Mouse (Mus musculus): Measurements from ENCODE around the gene Grin2a. TPM values are rescaled to one million over a fixed set of nuclear protein-coding genes. Genes with fewer than 3 reads are reported as not detected.

Gene Grin2a
- polyA plus RNA-seq, 1 experiment from 2014 or later, result 0.30 TPM

DNA sequence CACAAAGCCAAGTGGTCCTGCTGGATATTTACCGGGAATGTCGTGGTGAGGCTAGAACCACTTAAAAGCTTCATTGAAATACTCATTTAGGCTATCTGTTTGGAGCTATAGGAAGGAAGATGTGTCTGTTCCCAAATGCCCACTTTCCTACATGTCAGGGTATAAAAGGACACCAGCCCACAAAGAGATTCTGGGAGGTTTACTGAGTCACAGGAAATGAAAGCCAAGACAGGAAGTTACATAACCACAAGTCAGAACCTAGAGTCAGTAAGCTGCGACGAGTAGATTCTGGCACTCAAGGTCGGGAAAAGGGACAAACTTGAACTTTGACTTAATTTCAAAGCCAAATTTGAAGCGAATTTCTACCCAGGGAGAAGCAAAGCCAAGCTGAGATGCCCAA, 30.9 kb downstream of the Grin2a start:
- H3K36me3 ChIP-seq, result no peaks in the 10 kb centered on the region
- no peak overlapping the region for H3K27ac ChIP-seq
- no peak overlapping the region for H3K4me2 ChIP-seq
- H3K9ac ChIP-seq (replicated peaks), result no peak overlapping the region
- H3K4me1 ChIP-seq (replicated peaks), result no peaks in the 10 kb centered on the region
- no peaks in the 10 kb centered on the region for H3K9me3 ChIP-seq
- ATAC-seq (ENCODE audit: insufficient number of reproducible peaks, insufficient read depth, low FRiP score, low TSS enrichment, low read depth), result no peak
- no peak overlapping the region for H3K4me3 ChIP-seq (replicated peaks)
- WGBS, result 81% methylated on average over 6 of the region's 6 CpGs
- H3K27me3 ChIP-seq, result no peaks in the 10 kb centered on the region

DNA sequence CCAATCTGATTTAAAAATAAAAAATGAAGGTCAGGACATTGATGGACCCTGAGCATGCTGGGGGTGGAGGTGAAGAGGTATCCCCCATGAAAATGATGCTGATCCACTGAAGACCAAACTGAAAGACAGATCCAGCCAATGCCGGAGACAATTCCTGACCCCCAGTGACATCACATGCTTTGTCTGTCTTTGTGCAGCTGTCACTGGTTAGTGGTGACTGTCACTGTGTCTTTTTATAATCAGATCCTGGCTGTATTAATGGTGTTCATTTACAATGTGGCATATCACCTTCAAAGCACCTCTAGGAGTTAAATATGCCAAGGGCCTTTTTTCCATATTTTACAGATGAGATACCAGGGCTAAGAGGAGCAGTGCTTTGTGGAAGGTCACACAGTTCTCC, 32.9 kb downstream of the Grin2a start:
- Histone ChIP-seq H3K4me2 (no peak overlapping the region), H3K4me3 (replicated peaks) (no peak overlapping the region), H3K36me3 (no peaks in the 10 kb centered on the region), H3K27ac (no peak overlapping the region), H3K9ac (replicated peaks) (no peak overlapping the region), H3K27me3 (no peaks in the 10 kb centered on the region), H3K4me1 (replicated peaks) (no peaks in the 10 kb centered on the region), H3K9me3 (no peaks in the 10 kb centered on the region)
- ATAC-seq (ENCODE audit: insufficient number of reproducible peaks, insufficient read depth, low FRiP score, low TSS enrichment, low read depth), result no peak
- WGBS, result 87% methylated on average over 1 of the region's 1 CpGs

DNA sequence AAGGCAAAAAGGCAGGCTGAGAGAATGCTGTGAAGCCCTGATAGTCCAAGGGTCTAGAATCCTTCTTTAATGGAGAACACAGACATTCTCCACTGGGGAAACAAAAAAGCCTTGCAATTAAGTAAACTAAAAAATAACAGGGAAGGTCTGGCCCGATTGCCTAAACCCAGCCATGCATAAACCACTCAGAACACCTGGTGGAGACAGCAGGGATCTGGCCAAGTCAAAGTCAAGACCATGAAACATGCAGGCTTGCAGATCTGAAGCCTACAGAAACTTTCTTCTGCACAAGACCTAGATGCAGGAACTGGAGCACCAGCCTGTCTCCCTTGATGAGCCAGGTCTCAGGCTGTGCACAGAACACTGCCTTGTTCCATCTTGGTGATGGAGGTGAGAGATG, 36.0 kb downstream of the Grin2a start:
- Histone ChIP-seq H3K4me3 (replicated peaks) (no peak overlapping the region), H3K36me3 (no peaks in the 10 kb centered on the region), H3K27me3 (no peaks in the 10 kb centered on the region), H3K9ac (replicated peaks) (no peak overlapping the region), H3K4me1 (replicated peaks) (no peaks in the 10 kb centered on the region), H3K9me3 (no peaks in the 10 kb centered on the region), H3K27ac (no peak overlapping the region), H3K4me2 (no peak overlapping the region)
- WGBS, result 55% methylated on average over 1 of the region's 1 CpGs
- no peak for ATAC-seq (ENCODE audit: insufficient number of reproducible peaks, insufficient read depth, low FRiP score, low TSS enrichment, low read depth)

DNA sequence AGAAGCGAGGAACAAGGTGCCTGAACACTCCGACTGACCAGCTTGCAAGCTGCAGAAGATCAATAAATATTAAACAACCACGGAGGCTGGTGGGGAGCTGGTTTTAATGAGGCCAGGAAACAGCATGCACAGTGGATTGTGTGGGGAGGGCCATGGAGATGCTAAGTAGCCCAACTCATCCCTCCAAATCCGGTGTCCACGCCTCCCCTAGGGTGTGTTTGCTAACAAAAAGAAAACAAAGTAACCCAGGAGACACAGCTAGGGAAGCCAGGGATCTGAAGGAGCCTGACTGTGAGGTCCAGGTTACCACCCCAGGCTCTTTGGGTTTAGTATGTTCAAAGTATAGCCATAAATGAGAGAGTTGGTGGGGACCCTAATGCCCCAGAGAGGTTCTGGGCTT, 41.1 kb downstream of the Grin2a start:
- Histone ChIP-seq H3K4me2 (no peak overlapping the region), H3K4me3 (replicated peaks) (no peak overlapping the region), H3K36me3 (no peaks in the 10 kb centered on the region), H3K4me1 (replicated peaks) (no peaks in the 10 kb centered on the region), H3K9me3 (no peaks in the 10 kb centered on the region), H3K9ac (replicated peaks) (no peak overlapping the region), H3K27ac (no peak overlapping the region), H3K27me3 (no peaks in the 10 kb centered on the region)
- 36% methylated on average over 5 of the region's 5 CpGs for WGBS
- no peak for ATAC-seq (ENCODE audit: insufficient number of reproducible peaks, insufficient read depth, low FRiP score, low TSS enrichment, low read depth)

DNA sequence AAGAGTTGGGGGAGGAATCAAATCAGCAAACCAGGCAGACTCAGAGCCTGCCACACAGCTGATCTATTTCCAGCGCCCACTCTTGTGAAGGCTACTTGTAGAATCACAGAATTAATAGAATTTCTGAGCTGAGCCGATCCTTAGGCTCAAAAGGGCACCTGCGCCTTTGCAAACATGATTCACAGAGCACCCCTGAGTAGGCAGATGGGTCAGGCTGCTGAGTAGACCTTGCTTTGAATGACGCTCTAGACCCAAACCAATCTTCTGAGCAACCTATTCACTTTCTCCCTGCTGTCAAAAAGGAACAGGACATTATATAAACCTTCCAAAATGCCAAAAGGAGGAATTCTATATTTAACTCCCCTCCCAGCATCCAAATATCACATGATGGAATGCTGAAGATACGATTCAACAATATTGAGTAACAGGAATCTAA, 41.9 kb downstream of the Grin2a start:
- H3K36me3 ChIP-seq, result no peaks in the 10 kb centered on the region
- H3K27ac ChIP-seq, result no peak overlapping the region
- no peak overlapping the region for H3K9ac ChIP-seq (replicated peaks)
- no peaks in the 10 kb centered on the region for H3K9me3 ChIP-seq
- no peak overlapping the region for H3K4me3 ChIP-seq (replicated peaks)
- WGBS, result 92% methylated on average over 5 of the region's 5 CpGs
- no peak for ATAC-seq (ENCODE audit: insufficient number of reproducible peaks, insufficient read depth, low FRiP score, low TSS enrichment, low read depth)
- no peaks in the 10 kb centered on the region for H3K27me3 ChIP-seq
- no peaks in the 10 kb centered on the region for H3K4me1 ChIP-seq (replicated peaks)
- H3K4me2 ChIP-seq, result no peak overlapping the region

DNA sequence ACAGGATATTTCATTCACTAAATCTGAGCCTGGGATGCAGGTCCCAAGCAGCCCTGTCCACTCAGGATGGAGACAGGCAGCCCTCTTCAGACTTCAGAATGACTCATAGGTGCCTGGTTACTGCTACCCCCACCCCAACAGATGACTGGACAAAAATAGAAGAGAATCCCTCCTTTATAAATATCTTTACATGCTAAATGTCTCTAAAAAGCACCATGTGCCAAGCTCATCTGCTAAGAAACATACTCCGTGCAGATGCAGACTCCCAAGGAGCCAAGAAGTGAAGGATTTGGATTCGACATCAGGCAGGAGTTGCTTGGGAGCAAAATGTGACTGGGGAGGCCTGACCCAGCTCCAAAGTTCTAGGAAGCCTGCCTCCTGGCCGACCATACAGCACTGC, 46.1 kb downstream of the Grin2a start:
- Histone ChIP-seq H3K4me2 (no peak overlapping the region), H3K4me1 (replicated peaks) (no peaks in the 10 kb centered on the region), H3K9me3 (no peaks in the 10 kb centered on the region), H3K27me3 (no peaks in the 10 kb centered on the region), H3K27ac (no peak overlapping the region), H3K36me3 (no peaks in the 10 kb centered on the region), H3K4me3 (replicated peaks) (no peak overlapping the region), H3K9ac (replicated peaks) (no peak overlapping the region)
- ATAC-seq (ENCODE audit: insufficient number of reproducible peaks, insufficient read depth, low FRiP score, low TSS enrichment, low read depth), result no peak
- 79% methylated on average over 3 of the region's 3 CpGs for WGBS

DNA sequence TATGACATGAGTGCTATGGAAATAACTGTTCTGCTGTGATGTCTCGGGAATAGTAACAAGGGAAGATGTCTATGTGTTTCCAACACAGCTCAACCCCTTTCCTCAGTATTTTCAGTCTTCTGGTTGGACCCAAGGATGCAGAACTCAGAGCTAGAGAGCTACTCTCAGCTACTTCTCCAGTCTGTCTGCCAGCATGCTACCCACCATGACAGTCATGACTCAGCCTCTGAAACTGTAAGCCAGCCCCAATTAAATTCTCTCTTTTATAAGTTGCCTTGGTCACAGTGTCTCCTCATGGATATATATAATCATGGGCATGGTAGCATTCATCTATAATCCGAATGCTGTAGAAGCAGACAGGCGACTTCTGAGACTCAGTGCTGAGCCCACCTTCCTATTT, 47.9 kb downstream of the Grin2a start:
- no peak overlapping the region for H3K4me2 ChIP-seq
- H3K27ac ChIP-seq, result no peak overlapping the region
- WGBS, result 79% methylated on average over 3 of the region's 3 CpGs
- H3K36me3 ChIP-seq, result no peaks in the 10 kb centered on the region
- H3K4me1 ChIP-seq (replicated peaks), result no peaks in the 10 kb centered on the region
- no peak overlapping the region for H3K9ac ChIP-seq (replicated peaks)
- no peak for ATAC-seq (ENCODE audit: insufficient number of reproducible peaks, insufficient read depth, low FRiP score, low TSS enrichment, low read depth)
- H3K4me3 ChIP-seq (replicated peaks), result no peak overlapping the region
- H3K9me3 ChIP-seq, result no peaks in the 10 kb centered on the region
- no peaks in the 10 kb centered on the region for H3K27me3 ChIP-seq

DNA sequence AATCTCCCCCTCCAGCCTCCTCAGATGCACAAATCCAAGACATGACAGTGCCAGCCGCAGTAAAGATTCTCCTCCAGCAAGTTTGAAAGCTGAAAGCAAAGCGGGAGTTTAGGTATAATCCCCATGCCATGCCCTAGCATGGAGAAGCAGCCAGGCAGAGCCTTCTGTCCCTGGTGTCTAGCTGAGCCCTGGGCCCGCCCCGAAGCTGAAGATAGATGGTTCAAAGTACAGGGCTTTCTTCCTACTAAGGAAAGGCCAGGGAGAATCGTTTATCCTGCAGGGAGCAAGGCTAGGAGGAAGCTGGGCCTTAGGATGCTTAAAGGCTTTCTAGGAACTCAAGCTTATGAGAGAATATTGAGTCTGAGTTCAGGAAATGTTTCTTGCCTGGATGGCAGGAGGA, 50.5 kb downstream of the Grin2a start:
- H3K4me1 ChIP-seq (replicated peaks), result no peaks in the 10 kb centered on the region
- WGBS, result 72% methylated on average over 5 of the region's 5 CpGs
- no peak for ATAC-seq (ENCODE audit: insufficient number of reproducible peaks, insufficient read depth, low FRiP score, low TSS enrichment, low read depth)

DNA sequence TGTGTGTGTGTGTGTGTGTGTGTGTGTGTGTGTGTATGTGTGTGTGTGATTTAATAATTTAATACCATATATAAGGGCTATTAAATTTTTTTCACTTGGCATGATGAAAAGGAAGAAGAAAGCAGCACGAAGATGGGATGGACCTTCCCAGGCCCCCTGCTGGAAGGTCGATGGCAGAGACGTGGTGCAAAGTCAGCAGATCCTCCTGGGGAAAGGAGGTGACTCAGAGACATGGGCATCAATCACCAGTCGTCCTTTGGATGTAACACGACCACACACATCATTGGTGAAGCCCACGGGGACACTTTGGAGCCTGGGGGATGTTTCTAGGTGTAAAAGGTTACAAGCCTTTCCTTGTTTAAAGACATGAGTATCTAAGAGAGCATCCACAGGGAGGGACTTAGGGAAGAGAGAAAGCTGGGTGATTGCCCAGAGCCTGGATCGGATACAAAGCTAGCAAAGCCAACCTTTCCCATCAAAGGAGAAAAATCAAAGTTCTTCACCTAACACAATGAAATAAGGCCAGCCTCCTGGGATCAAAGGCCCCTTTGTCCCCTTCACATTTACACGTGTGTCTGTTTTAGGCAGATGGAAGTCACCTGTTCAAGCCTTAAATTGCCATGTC, 53.9 kb downstream of the Grin2a start:
- ATAC-seq (ENCODE audit: insufficient number of reproducible peaks, insufficient read depth, low FRiP score, low TSS enrichment, low read depth), result no peak
- Histone ChIP-seq H3K4me2 (no peak overlapping the region), H3K9me3 (no peaks in the 10 kb centered on the region), H3K4me3 (replicated peaks) (no peak overlapping the region), H3K9ac (replicated peaks) (no peak overlapping the region), H3K4me1 (replicated peaks) (no peaks in the 10 kb centered on the region), H3K36me3 (no peaks in the 10 kb centered on the region), H3K27me3 (no peaks in the 10 kb centered on the region), H3K27ac (no peak overlapping the region)
- WGBS, result 39% methylated on average over 8 of the region's 8 CpGs

More for the DNA sequence above, 50.5 kb downstream of the Grin2a start:
- Histone ChIP-seq H3K36me3 (no peaks in the 10 kb centered on the region), H3K27ac (no peak overlapping the region), H3K27me3 (no peaks in the 10 kb centered on the region), H3K9me3 (no peaks in the 10 kb centered on the region), H3K4me3 (replicated peaks) (no peak overlapping the region), H3K4me2 (no peak overlapping the region), H3K9ac (replicated peaks) (no peak overlapping the region)

DNA sequence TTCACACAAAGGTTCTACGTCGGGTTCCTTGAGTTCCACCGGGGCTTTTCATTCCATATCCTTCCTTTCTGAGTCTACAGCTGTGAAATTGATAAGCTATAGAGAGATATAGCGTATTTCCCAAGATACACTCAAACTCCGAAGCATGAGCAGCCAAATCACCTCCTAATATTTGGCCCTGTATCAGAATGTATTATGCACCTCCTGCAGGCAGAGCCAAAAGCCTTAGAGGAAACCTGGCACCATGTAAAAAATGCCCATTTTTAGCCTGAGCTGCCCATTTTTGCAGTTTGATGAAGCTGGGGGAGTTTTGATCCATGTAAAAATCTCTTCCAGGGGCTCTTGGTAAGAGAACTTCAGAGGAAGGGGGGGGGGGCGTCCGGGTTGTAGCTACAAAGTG, 54.6 kb downstream of the Grin2a start:
- H3K9me3 ChIP-seq, result no peaks in the 10 kb centered on the region
- H3K27ac ChIP-seq, result no peak overlapping the region
- no peak overlapping the region for H3K9ac ChIP-seq (replicated peaks)
- H3K36me3 ChIP-seq, result no peaks in the 10 kb centered on the region
- ATAC-seq (ENCODE audit: insufficient number of reproducible peaks, insufficient read depth, low FRiP score, low TSS enrichment, low read depth), result no peak
- no peak overlapping the region for H3K4me2 ChIP-seq
- H3K4me3 ChIP-seq (replicated peaks), result no peak overlapping the region
- 87% methylated on average over 7 of the region's 7 CpGs for WGBS
- H3K27me3 ChIP-seq, result no peaks in the 10 kb centered on the region
- H3K4me1 ChIP-seq (replicated peaks), result no peaks in the 10 kb centered on the region

DNA sequence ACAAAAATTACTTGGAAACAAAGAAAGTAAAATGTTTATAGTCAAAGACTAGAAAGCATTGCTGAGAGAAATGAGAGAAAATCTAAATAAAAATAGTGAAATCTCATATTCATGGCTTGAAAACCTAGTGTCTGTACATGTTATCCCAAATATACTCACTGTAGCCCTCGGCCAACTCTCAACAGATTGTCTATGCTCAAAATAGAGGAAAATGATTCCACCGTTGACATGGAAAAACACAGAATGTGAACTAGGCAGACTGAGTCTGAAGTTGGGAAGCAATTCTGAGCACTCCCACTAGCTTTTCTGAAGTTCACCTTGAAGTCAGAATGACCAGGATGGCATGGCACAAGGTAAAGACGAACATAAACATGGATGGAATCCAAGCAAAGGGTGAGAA, 84.7 kb downstream of the Grin2a start:
- H3K36me3 ChIP-seq, result no peaks in the 10 kb centered on the region

DNA sequence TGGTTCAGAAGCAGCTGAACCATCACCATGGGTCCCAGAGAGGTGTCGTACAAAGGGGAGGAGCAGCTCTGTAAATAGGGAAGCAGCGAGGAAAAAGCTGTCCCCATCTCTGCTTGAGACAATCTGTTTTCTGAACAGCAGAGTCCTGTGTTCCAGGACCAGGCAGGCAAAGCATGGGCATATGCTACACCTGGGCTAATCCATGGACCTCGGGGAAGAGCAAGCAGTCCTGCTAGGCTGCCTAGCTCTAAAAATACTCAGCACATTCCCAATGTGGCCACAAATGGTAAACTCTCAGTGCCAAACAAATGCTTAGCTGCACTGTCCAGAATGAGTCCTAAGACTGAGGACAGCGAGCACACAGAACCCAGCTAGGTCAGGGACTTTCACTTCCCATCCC, 86.1 kb downstream of the Grin2a start:
- Histone ChIP-seq H3K27ac (no peak overlapping the region), H3K4me1 (replicated peaks) (no peaks in the 10 kb centered on the region), H3K4me3 (replicated peaks) (no peak overlapping the region), H3K9me3 (no peaks in the 10 kb centered on the region), H3K27me3 (no peaks in the 10 kb centered on the region), H3K9ac (replicated peaks) (no peak overlapping the region), H3K36me3 (no peaks in the 10 kb centered on the region), H3K4me2 (no peak overlapping the region)
- ATAC-seq (ENCODE audit: insufficient number of reproducible peaks, insufficient read depth, low FRiP score, low TSS enrichment, low read depth), result no peak
- WGBS, result 76% methylated on average over 4 of the region's 4 CpGs

More for the DNA sequence above, 84.7 kb downstream of the Grin2a start:
- Histone ChIP-seq H3K4me2 (no peak overlapping the region), H3K27ac (no peak overlapping the region), H3K4me3 (replicated peaks) (no peak overlapping the region), H3K27me3 (no peaks in the 10 kb centered on the region), H3K4me1 (replicated peaks) (no peaks in the 10 kb centered on the region), H3K9ac (replicated peaks) (no peak overlapping the region), H3K9me3 (no peaks in the 10 kb centered on the region)
- ATAC-seq (ENCODE audit: insufficient number of reproducible peaks, insufficient read depth, low FRiP score, low TSS enrichment, low read depth), result no peak
- WGBS, result 86% methylated on average over 3 of the region's 3 CpGs
